Mouse (Mus musculus): ENCODE data around the gene Plxna1. TPM values are rescaled to one million over a fixed set of nuclear protein-coding genes. Genes with fewer than 3 reads are reported as not detected.

Gene Plxna1
- polyA plus RNA-seq, 1 experiment from 2014 or later: 7.7 TPM

DNA sequence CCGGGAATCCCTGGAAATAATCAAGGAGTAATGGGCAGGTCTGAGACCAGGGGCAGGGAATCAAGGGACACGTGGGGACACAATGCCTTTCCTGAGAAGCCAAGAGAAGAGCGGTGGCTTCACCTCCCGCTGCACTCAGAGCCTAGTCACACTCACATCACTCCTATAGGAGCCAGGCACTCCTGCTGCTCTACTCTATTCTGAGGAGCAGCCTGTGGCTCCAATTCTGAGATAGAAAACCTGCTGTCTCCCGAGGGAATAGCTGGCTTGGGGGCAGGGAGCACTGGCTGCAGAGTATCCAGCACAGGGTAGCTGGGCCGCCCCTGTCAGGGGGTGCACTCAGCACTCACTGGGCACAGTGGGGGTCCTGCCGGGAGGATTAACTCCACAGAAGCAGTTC, 6.8 kb downstream of the Plxna1 start:
- no peak overlapping the region for H3K27ac ChIP-seq (ENCODE audit: low read depth, low read length)
- no peaks in the 10 kb centered on the region for H3K9me3 ChIP-seq (ENCODE audit: control insufficient read depth, low read length)
- no peak for ATAC-seq (replicated peaks; ENCODE audit: low FRiP score)
- H3K9ac ChIP-seq (ENCODE audit: low read depth, low read length): no peak overlapping the region
- no peak overlapping the region for H3K4me2 ChIP-seq
- H3K36me3 ChIP-seq (ENCODE audit: control insufficient read depth, insufficient read depth, low read length): peaks cover 3% of the 10 kb centered on the region; the same call in 1 of the 2 replicates
- DNase-seq (ENCODE audit: low spot score): no peak
- H3K4me1 ChIP-seq (replicated peaks; ENCODE audit: control insufficient read depth, insufficient read depth, low read length): peaks cover 23% of the 10 kb centered on the region
- no peak overlapping the region for H3K4me3 ChIP-seq (ENCODE audit: low read depth, low read length)
- H3K27me3 ChIP-seq (replicated peaks; ENCODE audit: control insufficient read depth, insufficient read depth, low read length): no peaks in the 10 kb centered on the region
- WGBS: 71% methylated on average over 7 of the region's 7 CpGs

DNA sequence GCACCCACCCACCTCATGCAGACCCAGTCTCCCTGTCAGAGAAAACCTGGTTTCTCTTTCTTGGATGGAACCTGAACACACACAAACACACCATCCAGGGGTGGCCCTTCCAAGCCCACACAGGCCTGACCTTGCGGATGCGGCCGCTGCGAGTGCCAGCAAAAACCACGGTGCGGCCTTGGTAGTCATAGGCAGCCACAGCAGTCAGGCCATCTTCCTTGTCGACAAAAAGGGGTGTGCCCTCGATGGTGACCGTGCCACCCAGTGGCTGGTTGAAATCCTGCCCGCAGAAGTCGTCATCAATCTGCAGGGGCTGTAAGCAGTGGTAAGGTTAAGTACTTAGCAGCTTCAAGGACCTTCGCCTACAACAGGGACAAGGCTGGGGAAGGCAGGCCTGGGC, 7.7 kb downstream of the Plxna1 start:
- Histone ChIP-seq H3K9ac (ENCODE audit: low read depth, low read length) (no peak overlapping the region), H3K9me3 (ENCODE audit: control insufficient read depth, low read length) (no peaks in the 10 kb centered on the region), H3K27me3 (replicated peaks; ENCODE audit: control insufficient read depth, insufficient read depth, low read length) (no peaks in the 10 kb centered on the region), H3K4me3 (ENCODE audit: low read depth, low read length) (no peak overlapping the region), H3K27ac (ENCODE audit: low read depth, low read length) (no peak overlapping the region), H3K36me3 (ENCODE audit: control insufficient read depth, insufficient read depth, low read length) (peaks cover 3% of the 10 kb centered on the region; the same call in 1 of the 2 replicates), H3K4me2 (no peak overlapping the region), H3K4me1 (replicated peaks; ENCODE audit: control insufficient read depth, insufficient read depth, low read length) (peaks cover 14% of the 10 kb centered on the region)
- 88% methylated on average over 12 of the region's 12 CpGs for WGBS
- DNase-seq (ENCODE audit: low spot score) (no peak), ATAC-seq (replicated peaks; ENCODE audit: low FRiP score) (no peak)

DNA sequence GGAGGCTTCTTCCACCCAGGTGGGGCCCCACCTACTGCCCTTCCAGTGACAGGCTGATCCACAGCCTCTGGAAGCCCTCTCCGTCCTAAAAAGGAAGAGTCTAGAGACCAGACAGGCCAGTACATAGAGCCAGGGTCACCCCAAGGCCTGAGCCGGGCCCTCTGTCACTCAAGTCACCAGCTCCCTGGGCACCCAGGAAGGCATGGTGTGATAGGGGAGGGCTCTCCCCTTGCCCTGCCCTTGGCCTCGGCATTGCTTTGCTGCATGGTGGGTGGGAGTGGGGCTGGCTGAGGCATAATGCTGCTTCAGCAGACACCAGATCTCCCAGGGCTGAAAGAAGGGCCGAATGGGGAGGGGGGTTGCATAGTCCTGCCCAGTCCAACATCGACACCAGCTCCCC, 8.3 kb downstream of the Plxna1 start:
- no peak overlapping the region for H3K4me2 ChIP-seq
- no peaks in the 10 kb centered on the region for H3K27me3 ChIP-seq (replicated peaks; ENCODE audit: control insufficient read depth, insufficient read depth, low read length)
- DNase-seq (ENCODE audit: low spot score): no peak
- no peak overlapping the region for H3K9ac ChIP-seq (ENCODE audit: low read depth, low read length)
- H3K36me3 ChIP-seq (ENCODE audit: control insufficient read depth, insufficient read depth, low read length): peaks cover 3% of the 10 kb centered on the region; the same call in 1 of the 2 replicates
- 83% methylated on average over 5 of the region's 5 CpGs for WGBS
- no peak overlapping the region for H3K27ac ChIP-seq (ENCODE audit: low read depth, low read length)
- no peak overlapping the region for H3K4me3 ChIP-seq (ENCODE audit: low read depth, low read length)
- H3K4me1 ChIP-seq (replicated peaks; ENCODE audit: control insufficient read depth, insufficient read depth, low read length): peaks cover 7% of the 10 kb centered on the region; the same call in 1 of the 2 replicates
- ATAC-seq (replicated peaks; ENCODE audit: low FRiP score): no peak
- no peaks in the 10 kb centered on the region for H3K9me3 ChIP-seq (ENCODE audit: control insufficient read depth, low read length)

DNA sequence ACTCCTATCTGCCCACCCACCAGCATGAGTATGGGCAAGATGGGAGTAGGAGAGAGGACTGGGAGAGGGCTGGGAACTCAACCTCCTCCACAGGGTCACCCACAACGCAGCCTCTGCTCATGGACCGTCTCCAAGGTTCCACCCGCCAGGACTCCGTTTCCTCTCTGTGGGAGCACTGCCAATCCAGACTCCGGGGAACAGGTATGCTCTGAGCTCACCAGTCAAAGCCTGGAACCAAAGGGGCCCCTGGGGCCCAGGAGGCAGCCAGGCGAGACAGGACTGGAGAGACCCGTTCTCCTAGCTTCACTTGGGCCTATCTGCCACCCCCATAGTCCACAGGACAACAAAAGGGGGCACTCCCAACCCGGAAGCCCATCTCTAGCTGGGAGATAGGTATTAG, 9.3 kb downstream of the Plxna1 start:
- Histone ChIP-seq H3K4me1 (replicated peaks; ENCODE audit: control insufficient read depth, insufficient read depth, low read length) (0 out of 2 replicates have a peak, but pooled peaks cover 5% of the 10 kb centered on the region), H3K4me2 (no peak overlapping the region), H3K9me3 (ENCODE audit: control insufficient read depth, low read length) (no peaks in the 10 kb centered on the region), H3K27me3 (replicated peaks; ENCODE audit: control insufficient read depth, insufficient read depth, low read length) (no peaks in the 10 kb centered on the region), H3K9ac (ENCODE audit: low read depth, low read length) (no peak overlapping the region), H3K36me3 (ENCODE audit: control insufficient read depth, insufficient read depth, low read length) (peaks cover 3% of the 10 kb centered on the region; the same call in 1 of the 2 replicates), H3K4me3 (ENCODE audit: low read depth, low read length) (no peak overlapping the region), H3K27ac (ENCODE audit: low read depth, low read length) (no peak overlapping the region)
- WGBS: 84% methylated on average over 8 of the region's 8 CpGs
- DNase-seq (ENCODE audit: low spot score) (no peak), ATAC-seq (replicated peaks; ENCODE audit: low FRiP score) (no peak)

DNA sequence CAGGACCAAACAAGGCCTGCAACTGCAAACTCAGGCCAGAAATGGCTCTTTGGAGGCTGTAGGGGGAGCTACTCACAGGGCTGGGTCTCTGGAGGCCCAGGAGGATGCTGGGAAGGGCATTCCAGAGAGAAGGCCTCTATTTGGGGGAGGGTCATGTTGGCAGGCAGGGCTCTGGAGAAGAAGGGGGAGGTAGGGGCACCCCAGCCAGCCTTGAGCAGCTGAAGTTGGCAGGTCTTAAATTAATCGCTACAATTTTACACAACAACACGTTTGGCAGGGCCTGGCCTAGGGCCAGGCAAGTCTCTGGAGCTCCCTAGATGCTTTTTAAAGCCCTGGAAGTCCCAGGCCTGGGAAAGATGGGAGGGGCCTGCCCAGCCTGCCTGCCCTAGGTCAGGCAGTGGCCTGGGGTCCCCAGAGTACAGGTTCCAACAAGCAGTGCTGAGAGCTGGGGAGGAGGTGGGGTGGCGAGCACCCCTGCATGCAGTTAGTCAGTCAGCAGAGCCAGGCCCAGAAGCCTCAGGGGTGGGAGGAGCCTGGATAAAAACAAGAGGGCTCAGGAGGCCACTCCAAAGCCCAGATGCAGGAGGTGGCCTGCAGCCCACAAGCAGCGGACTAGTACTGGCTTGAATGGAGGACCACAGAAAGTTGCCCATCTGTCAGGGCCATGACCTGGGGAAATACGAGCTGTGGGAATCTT, 10.8 kb downstream of the Plxna1 start:
- Histone ChIP-seq H3K9ac (ENCODE audit: low read depth, low read length) (no peak overlapping the region), H3K4me3 (ENCODE audit: low read depth, low read length) (no peak overlapping the region), H3K9me3 (ENCODE audit: control insufficient read depth, low read length) (no peaks in the 10 kb centered on the region), H3K4me1 (replicated peaks; ENCODE audit: control insufficient read depth, insufficient read depth, low read length) (0 out of 2 replicates have a peak, but pooled peaks cover 5% of the 10 kb centered on the region), H3K4me2 (no peak overlapping the region), H3K27ac (ENCODE audit: low read depth, low read length) (no peak overlapping the region), H3K36me3 (ENCODE audit: control insufficient read depth, insufficient read depth, low read length) (peaks cover 3% of the 10 kb centered on the region), H3K27me3 (replicated peaks; ENCODE audit: control insufficient read depth, insufficient read depth, low read length) (no peaks in the 10 kb centered on the region)
- no peak for ATAC-seq (replicated peaks; ENCODE audit: low FRiP score)
- DNase-seq (ENCODE audit: low spot score): no peak
- 58% methylated on average over 5 of the region's 5 CpGs for WGBS

DNA sequence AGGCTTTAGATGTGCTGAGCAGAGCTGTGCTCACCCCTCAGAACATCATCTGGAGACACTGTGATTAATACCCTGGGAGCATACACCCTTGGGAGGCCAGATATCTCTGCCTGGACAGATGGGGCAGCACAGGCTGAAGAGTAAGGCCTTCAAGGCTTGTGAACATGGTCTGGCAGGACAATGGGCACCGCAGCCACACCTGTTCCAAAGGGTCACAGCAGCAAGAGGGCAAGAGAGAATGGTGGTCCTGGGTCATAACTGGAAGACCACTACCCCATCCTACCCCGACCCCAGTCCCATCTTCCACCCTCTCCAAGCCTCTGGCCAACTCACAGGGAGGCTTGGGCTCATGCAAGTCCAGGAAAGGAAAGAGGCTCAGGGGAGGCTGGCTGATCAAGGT, 11.9 kb downstream of the Plxna1 start:
- DNase-seq (ENCODE audit: low spot score) (no peak), ATAC-seq (replicated peaks; ENCODE audit: low FRiP score) (no peak)
- no peak overlapping the region for H3K4me3 ChIP-seq (ENCODE audit: low read depth, low read length)
- WGBS: 93% methylated on average over 2 of the region's 2 CpGs
- H3K9ac ChIP-seq (ENCODE audit: low read depth, low read length): no peak overlapping the region
- peaks cover 3% of the 10 kb centered on the region for H3K36me3 ChIP-seq (ENCODE audit: control insufficient read depth, insufficient read depth, low read length)
- H3K4me2 ChIP-seq: no peak overlapping the region
- no peaks in the 10 kb centered on the region for H3K27me3 ChIP-seq (replicated peaks; ENCODE audit: control insufficient read depth, insufficient read depth, low read length)
- no peak overlapping the region for H3K27ac ChIP-seq (ENCODE audit: low read depth, low read length)
- H3K4me1 ChIP-seq (replicated peaks; ENCODE audit: control insufficient read depth, insufficient read depth, low read length): peaks cover 10% of the 10 kb centered on the region
- no peaks in the 10 kb centered on the region for H3K9me3 ChIP-seq (ENCODE audit: control insufficient read depth, low read length)

DNA sequence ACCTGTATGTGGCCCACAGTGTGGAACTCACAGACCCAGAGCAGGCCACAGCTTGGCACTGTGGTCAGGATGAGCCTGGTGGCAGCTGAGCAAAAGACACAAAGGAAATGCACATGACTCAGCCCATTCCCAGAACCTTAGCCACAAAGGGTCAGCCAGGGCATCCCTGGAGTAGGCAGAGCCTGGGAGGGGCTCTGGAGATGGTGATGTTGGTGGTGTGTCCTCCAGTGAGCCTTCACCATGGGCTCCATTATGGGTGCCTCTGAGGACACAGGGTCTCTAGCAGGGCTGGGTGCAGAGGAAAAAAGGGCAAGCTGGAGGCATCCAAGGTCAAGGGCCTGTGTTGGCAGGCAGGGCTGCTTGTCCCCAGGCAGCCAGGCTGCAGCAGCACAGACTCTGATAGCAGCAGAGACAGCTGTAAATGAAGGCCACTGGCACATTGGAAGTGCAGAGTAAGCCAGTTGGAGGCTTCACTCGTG, 12.3 kb downstream of the Plxna1 start:
- ATAC-seq (replicated peaks; ENCODE audit: low FRiP score) (no peak), DNase-seq (ENCODE audit: low spot score) (no peak)
- Histone ChIP-seq H3K4me2 (no peak overlapping the region), H3K27me3 (replicated peaks; ENCODE audit: control insufficient read depth, insufficient read depth, low read length) (no peaks in the 10 kb centered on the region), H3K4me1 (replicated peaks; ENCODE audit: control insufficient read depth, insufficient read depth, low read length) (peaks cover 13% of the 10 kb centered on the region), H3K4me3 (ENCODE audit: low read depth, low read length) (no peak overlapping the region), H3K27ac (ENCODE audit: low read depth, low read length) (no peak overlapping the region), H3K9ac (ENCODE audit: low read depth, low read length) (no peak overlapping the region), H3K36me3 (ENCODE audit: control insufficient read depth, insufficient read depth, low read length) (peaks cover 3% of the 10 kb centered on the region), H3K9me3 (ENCODE audit: control insufficient read depth, low read length) (no peaks in the 10 kb centered on the region)
- 83% methylated on average over 1 of the region's 1 CpGs for WGBS

DNA sequence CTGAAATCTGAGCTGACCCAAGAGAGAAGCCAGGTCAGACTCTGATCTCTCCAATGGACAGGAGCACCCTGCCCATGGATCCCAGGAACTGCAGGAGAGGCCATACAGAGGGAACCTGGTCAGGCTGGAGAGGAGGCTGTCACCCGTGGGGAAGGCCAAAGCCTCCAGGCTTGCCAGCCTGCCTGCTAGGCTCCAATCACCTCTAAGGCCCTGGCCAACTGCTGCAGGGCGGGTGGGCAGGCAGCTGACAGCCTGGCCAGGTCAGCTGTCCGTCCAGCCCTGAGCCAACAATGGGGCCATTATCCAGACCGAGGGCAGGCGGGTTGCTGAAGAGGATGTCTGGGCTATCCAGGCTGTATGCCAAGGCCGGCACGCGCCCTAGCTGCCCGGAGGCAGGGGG, 14.1 kb downstream of the Plxna1 start:
- Histone ChIP-seq H3K27me3 (replicated peaks; ENCODE audit: control insufficient read depth, insufficient read depth, low read length) (no peaks in the 10 kb centered on the region), H3K27ac (ENCODE audit: low read depth, low read length) (no peak overlapping the region), H3K9me3 (ENCODE audit: control insufficient read depth, low read length) (no peaks in the 10 kb centered on the region), H3K4me2 (no peak overlapping the region), H3K36me3 (ENCODE audit: control insufficient read depth, insufficient read depth, low read length) (peaks cover 3% of the 10 kb centered on the region), H3K4me1 (replicated peaks; ENCODE audit: control insufficient read depth, insufficient read depth, low read length) (peaks cover 21% of the 10 kb centered on the region), H3K9ac (ENCODE audit: low read depth, low read length) (no peak overlapping the region), H3K4me3 (ENCODE audit: low read depth, low read length) (no peak overlapping the region)
- 83% methylated on average over 9 of the region's 9 CpGs for WGBS
- ATAC-seq (replicated peaks; ENCODE audit: low FRiP score) (no peak), DNase-seq (ENCODE audit: low spot score) (no peak)

DNA sequence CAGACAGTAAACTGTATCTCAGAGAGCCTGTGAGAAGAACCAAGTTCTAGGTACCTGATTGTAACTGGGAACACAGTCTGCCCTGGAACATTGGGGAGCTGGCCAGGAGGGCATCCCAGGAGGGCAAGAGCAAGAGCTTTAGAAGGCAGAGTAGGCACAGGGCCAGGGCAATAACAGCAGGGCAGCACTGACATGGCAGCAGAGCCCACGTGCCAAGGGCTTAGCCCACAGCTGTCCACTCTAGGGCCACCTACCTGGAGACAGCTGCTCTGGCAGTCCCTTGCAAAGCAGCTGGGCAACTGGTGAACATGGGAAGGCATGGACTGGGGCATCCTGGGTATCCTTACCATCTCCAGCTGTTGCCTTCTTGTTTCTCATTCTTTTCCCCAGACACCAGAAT, 14.6 kb downstream of the Plxna1 start:
- Histone ChIP-seq H3K4me1 (replicated peaks; ENCODE audit: control insufficient read depth, insufficient read depth, low read length) (peaks cover 21% of the 10 kb centered on the region), H3K36me3 (ENCODE audit: control insufficient read depth, insufficient read depth, low read length) (peaks cover 3% of the 10 kb centered on the region)
- no peak for ATAC-seq (replicated peaks; ENCODE audit: low FRiP score)

More for the DNA sequence above, 14.6 kb downstream of the Plxna1 start:
- Histone ChIP-seq H3K4me3 (ENCODE audit: low read depth, low read length) (no peak overlapping the region), H3K9ac (ENCODE audit: low read depth, low read length) (no peak overlapping the region), H3K4me2 (no peak overlapping the region), H3K27ac (ENCODE audit: low read depth, low read length) (no peak overlapping the region), H3K9me3 (ENCODE audit: control insufficient read depth, low read length) (no peaks in the 10 kb centered on the region), H3K27me3 (replicated peaks; ENCODE audit: control insufficient read depth, insufficient read depth, low read length) (no peaks in the 10 kb centered on the region)
- WGBS: 85% methylated on average over 1 of the region's 1 CpGs
- no peak for DNase-seq (ENCODE audit: low spot score)
